Mouse (Mus musculus): Measurements from ENCODE around the gene Rtn1. TPM values are rescaled to one million over a fixed set of nuclear protein-coding genes. Genes with fewer than 3 reads are reported as not detected.
A peak's percentile ranks its signal among the peaks of the same experiment; 100 is the strongest.

Rtn1 gene
- polyA plus RNA-seq (2014; fragmentation: Nextera tagmentation; extraction: Ambion mirVana) = 78.8 and 84.3 TPM in 2 replicates

GRCm38 (mm10) chr12:72408954-72409353 lies at the start of gene Rtn1:
Rtn1 (minus strand) TSS chr12:72409054.
- Histone ChIP-seq H3K4me2 (replicated peaks; ENCODE audit: low read depth, low read length) (peak within 1 kb of the TSS; percentile 95), H3K27ac (ENCODE audit: low read length) (no peak within 1 kb of the TSS), H3K4me1 (ENCODE audit: control insufficient read depth, insufficient read depth, low read length) (no peaks in the 10 kb centered on the region), H3K9ac (replicated peaks; ENCODE audit: low read depth, low read length) (no peak within 1 kb of the TSS), H3K27me3 (ENCODE audit: control insufficient read depth, insufficient read depth, low read length) (peaks cover 19% of the 10 kb centered on the region), H3K9me3 (ENCODE audit: control insufficient read depth, low read depth, low read length) (no peaks in the 10 kb centered on the region), H3K36me3 (ENCODE audit: control insufficient read depth, insufficient read depth, low read length) (no peaks in the 10 kb centered on the region), H3K4me3 (ENCODE audit: low read depth, low read length) (peak within 1 kb of the TSS; percentile 62)
- no peak; the same call in 1 of the 2 replicates for ATAC-seq (ENCODE audit: insufficient number of reproducible peaks, insufficient read depth, low FRiP score, low read depth)
- WGBS = 38% methylated on average over 6 of the region's 6 CpGs

- H3K4me2 ChIP-seq (replicated peaks; ENCODE audit: low read depth, low read length) = no peak overlapping the region
- H3K4me1 ChIP-seq (ENCODE audit: control insufficient read depth, insufficient read depth, low read length) = no peaks in the 10 kb centered on the region
- H3K27ac ChIP-seq (ENCODE audit: low read length) = no peak overlapping the region
- H3K4me3 ChIP-seq (ENCODE audit: low read depth, low read length) = no peak overlapping the region
- WGBS = 71% methylated on average over 17 of the region's 17 CpGs
- no peak overlapping the region for H3K9ac ChIP-seq (replicated peaks; ENCODE audit: low read depth, low read length)
- no peaks in the 10 kb centered on the region for H3K9me3 ChIP-seq (ENCODE audit: control insufficient read depth, low read depth, low read length)
- no peaks in the 10 kb centered on the region for H3K27me3 ChIP-seq (ENCODE audit: control insufficient read depth, insufficient read depth, low read length)
- ATAC-seq (ENCODE audit: insufficient number of reproducible peaks, insufficient read depth, low FRiP score, low read depth) = no peak
- no peaks in the 10 kb centered on the region for H3K36me3 ChIP-seq (ENCODE audit: control insufficient read depth, insufficient read depth, low read length)
Measured at GRCm38 (mm10) chr12:72453941-72454340, 45.1 kb upstream of the Rtn1 start.

- Histone ChIP-seq H3K27ac (ENCODE audit: low read length) (no peak within 1 kb of the TSS), H3K27me3 (ENCODE audit: control insufficient read depth, insufficient read depth, low read length) (no peaks in the 10 kb centered on the region), H3K4me3 (ENCODE audit: low read depth, low read length) (peak within 1 kb of the TSS; percentile 34), H3K36me3 (ENCODE audit: control insufficient read depth, insufficient read depth, low read length) (no peaks in the 10 kb centered on the region), H3K9me3 (ENCODE audit: control insufficient read depth, low read depth, low read length) (no peaks in the 10 kb centered on the region), H3K4me1 (ENCODE audit: control insufficient read depth, insufficient read depth, low read length) (no peaks in the 10 kb centered on the region), H3K4me2 (replicated peaks; ENCODE audit: low read depth, low read length) (peak within 1 kb of the TSS; percentile 92), H3K9ac (replicated peaks; ENCODE audit: low read depth, low read length) (no peak within 1 kb of the TSS; the same call in 1 of the 2 replicates)
- under 1% methylated on average over 31 of the region's 31 CpGs for WGBS
- ATAC-seq (ENCODE audit: insufficient number of reproducible peaks, insufficient read depth, low FRiP score, low read depth) = peak; percentile 71
Measured at GRCm38 (mm10) chr12:72441839-72442576, 33.2 kb upstream of the Rtn1 start, which contains the start of gene Lrrc9. Lrrc9 (plus strand) TSS chr12:72441866.

- ATAC-seq (ENCODE audit: insufficient number of reproducible peaks, insufficient read depth, low FRiP score, low read depth) = no peak
- H3K4me1 ChIP-seq (ENCODE audit: control insufficient read depth, insufficient read depth, low read length) = no peaks in the 10 kb centered on the region
- no peak overlapping the region for H3K4me2 ChIP-seq (replicated peaks; ENCODE audit: low read depth, low read length)
- no peak overlapping the region for H3K27ac ChIP-seq (ENCODE audit: low read length)
- H3K36me3 ChIP-seq (ENCODE audit: control insufficient read depth, insufficient read depth, low read length) = no peaks in the 10 kb centered on the region
- H3K9ac ChIP-seq (replicated peaks; ENCODE audit: low read depth, low read length) = no peak overlapping the region
- 60% methylated on average over 6 of the region's 6 CpGs for WGBS
- H3K27me3 ChIP-seq (ENCODE audit: control insufficient read depth, insufficient read depth, low read length) = no peaks in the 10 kb centered on the region
- no peaks in the 10 kb centered on the region for H3K9me3 ChIP-seq (ENCODE audit: control insufficient read depth, low read depth, low read length)
- H3K4me3 ChIP-seq (ENCODE audit: low read depth, low read length) = no peak overlapping the region
Measured at GRCm38 (mm10) chr12:72438961-72439480, 30.2 kb upstream of the Rtn1 start.

GRCm38 (mm10) chr12:72437676-72438341 lies 29.0 kb upstream of the Rtn1 start:
- no peaks in the 10 kb centered on the region for H3K4me1 ChIP-seq (ENCODE audit: control insufficient read depth, insufficient read depth, low read length)
- ATAC-seq (ENCODE audit: insufficient number of reproducible peaks, insufficient read depth, low FRiP score, low read depth) = no peak
- no peak overlapping the region for H3K4me3 ChIP-seq (ENCODE audit: low read depth, low read length)
- H3K9ac ChIP-seq (replicated peaks; ENCODE audit: low read depth, low read length) = no peak overlapping the region
- 71% methylated on average over 10 of the region's 10 CpGs for WGBS
- H3K36me3 ChIP-seq (ENCODE audit: control insufficient read depth, insufficient read depth, low read length) = no peaks in the 10 kb centered on the region
- H3K27ac ChIP-seq (ENCODE audit: low read length) = no peak overlapping the region
- no peaks in the 10 kb centered on the region for H3K27me3 ChIP-seq (ENCODE audit: control insufficient read depth, insufficient read depth, low read length)
- no peak overlapping the region for H3K4me2 ChIP-seq (replicated peaks; ENCODE audit: low read depth, low read length)
- no peaks in the 10 kb centered on the region for H3K9me3 ChIP-seq (ENCODE audit: control insufficient read depth, low read depth, low read length)

- Histone ChIP-seq H3K9me3 (ENCODE audit: control insufficient read depth, low read depth, low read length) (no peaks in the 10 kb centered on the region), H3K4me2 (replicated peaks; ENCODE audit: low read depth, low read length) (no peak overlapping the region), H3K9ac (replicated peaks; ENCODE audit: low read depth, low read length) (no peak overlapping the region), H3K36me3 (ENCODE audit: control insufficient read depth, insufficient read depth, low read length) (no peaks in the 10 kb centered on the region), H3K27me3 (ENCODE audit: control insufficient read depth, insufficient read depth, low read length) (no peaks in the 10 kb centered on the region), H3K4me1 (ENCODE audit: control insufficient read depth, insufficient read depth, low read length) (no peaks in the 10 kb centered on the region), H3K27ac (ENCODE audit: low read length) (no peak overlapping the region), H3K4me3 (ENCODE audit: low read depth, low read length) (no peak overlapping the region)
- 70% methylated on average over 9 of the region's 9 CpGs for WGBS
- ATAC-seq (ENCODE audit: insufficient number of reproducible peaks, insufficient read depth, low FRiP score, low read depth) = no peak
Measured at GRCm38 (mm10) chr12:72433241-72433865, 24.5 kb upstream of the Rtn1 start.

- WGBS = 84% methylated on average over 4 of the region's 4 CpGs
- no peaks in the 10 kb centered on the region for H3K27me3 ChIP-seq (ENCODE audit: control insufficient read depth, insufficient read depth, low read length)
Measured at GRCm38 (mm10) chr12:72432209-72432608, 23.4 kb upstream of the Rtn1 start.

GRCm38 (mm10) chr12:72427722-72428126 lies 18.9 kb upstream of the Rtn1 start:
- Histone ChIP-seq H3K27me3 (ENCODE audit: control insufficient read depth, insufficient read depth, low read length) (no peaks in the 10 kb centered on the region), H3K9me3 (ENCODE audit: control insufficient read depth, low read depth, low read length) (no peaks in the 10 kb centered on the region), H3K4me1 (ENCODE audit: control insufficient read depth, insufficient read depth, low read length) (no peaks in the 10 kb centered on the region), H3K4me3 (ENCODE audit: low read depth, low read length) (no peak overlapping the region), H3K27ac (ENCODE audit: low read length) (no peak overlapping the region), H3K9ac (replicated peaks; ENCODE audit: low read depth, low read length) (no peak overlapping the region), H3K36me3 (ENCODE audit: control insufficient read depth, insufficient read depth, low read length) (no peaks in the 10 kb centered on the region), H3K4me2 (replicated peaks; ENCODE audit: low read depth, low read length) (no peak overlapping the region)
- 22% methylated on average over 11 of the region's 11 CpGs for WGBS
- no peak for ATAC-seq (ENCODE audit: insufficient number of reproducible peaks, insufficient read depth, low FRiP score, low read depth)

More at GRCm38 (mm10) chr12:72432209-72432608, 23.4 kb upstream of the Rtn1 start:
- no peak overlapping the region for H3K27ac ChIP-seq (ENCODE audit: low read length)
- H3K4me2 ChIP-seq (replicated peaks; ENCODE audit: low read depth, low read length) = no peak overlapping the region
- H3K4me3 ChIP-seq (ENCODE audit: low read depth, low read length) = no peak overlapping the region
- no peak overlapping the region for H3K9ac ChIP-seq (replicated peaks; ENCODE audit: low read depth, low read length)
- H3K36me3 ChIP-seq (ENCODE audit: control insufficient read depth, insufficient read depth, low read length) = no peaks in the 10 kb centered on the region
- no peaks in the 10 kb centered on the region for H3K9me3 ChIP-seq (ENCODE audit: control insufficient read depth, low read depth, low read length)
- H3K4me1 ChIP-seq (ENCODE audit: control insufficient read depth, insufficient read depth, low read length) = no peaks in the 10 kb centered on the region
- ATAC-seq (ENCODE audit: insufficient number of reproducible peaks, insufficient read depth, low FRiP score, low read depth) = no peak

Measured in stomach, embryonic 14.5 days (tissue).